Mouse (Mus musculus): Measurements from ENCODE around the gene Phf6. TPM values are rescaled to one million over a fixed set of nuclear protein-coding genes. Genes with fewer than 3 reads are reported as not detected.
"Not testable (repeated sequence)": the region's sequence is repeated elsewhere in the genome, so short reads cannot be mapped to it uniquely, and the experiment has no call there.

Gene Phf6
- 10 to 100 TPM; 14.9 to 16.0 TPM for total RNA-seq (2021)
- long read RNA-seq, experiment 1, full-length matches to known transcripts = 13 of 14 reads
- long read RNA-seq, experiment 1, partial matches to known transcripts = 0 of 14 reads
- long read RNA-seq, experiment 1, other reads (novel, unspliced or antisense) = 1 of 14 reads
- long read RNA-seq, experiment 2, full-length matches to known transcripts = 19 of 26 reads
- long read RNA-seq, experiment 2, partial matches to known transcripts = 3 of 26 reads
- long read RNA-seq, experiment 2, other reads (novel, unspliced or antisense) = 4 of 26 reads

- peak; percentile 75 to 78 for DNase-seq (ENCODE audit: low spot score in 2 of 2)
Observed at GRCm38 (mm10) chrX:52911587-52912371, at the start of gene Phf6. Gene Phf6 (plus strand): TSS chrX:52912266.

- no peak for DNase-seq (ENCODE audit: low spot score in 2 of 2)
Observed at GRCm38 (mm10) chrX:52864126-52864525, 47.9 kb upstream of the Phf6 start.

GRCm38 (mm10) chrX:52898486-52898885 lies 13.6 kb upstream of the Phf6 start:
- DNase-seq (ENCODE audit: low spot score in 2 of 2) = not testable (repeated sequence)

- DNase-seq (ENCODE audit: low spot score in 2 of 2) = no peak
Observed at GRCm38 (mm10) chrX:52912372-52912728, 284 bp downstream of the Phf6 start.

GRCm38 (mm10) chrX:52912826-52913701 lies 998 bp downstream of the Phf6 start:
- DNase-seq (ENCODE audit: low spot score in 2 of 2) = peak in 1 of 2 experiments; percentile 5

- no peak for DNase-seq (ENCODE audit: low spot score in 2 of 2)
Observed at GRCm38 (mm10) chrX:52913856-52914255, 1.8 kb downstream of the Phf6 start.

- DNase-seq (ENCODE audit: low spot score in 2 of 2) = no peak
Observed at GRCm38 (mm10) chrX:52914705-52915104, 2.6 kb downstream of the Phf6 start.

- DNase-seq (ENCODE audit: low spot score in 2 of 2) = no peak
Observed at GRCm38 (mm10) chrX:52916516-52916915, 4.5 kb downstream of the Phf6 start.

- no peak for DNase-seq (ENCODE audit: low spot score in 2 of 2)
Observed at GRCm38 (mm10) chrX:52926726-52927125, 14.7 kb downstream of the Phf6 start.

- peak; percentile 13 to 22 for DNase-seq (ENCODE audit: low spot score in 2 of 2)
Observed at GRCm38 (mm10) chrX:52928883-52929282, 16.8 kb downstream of the Phf6 start.

- DNase-seq (ENCODE audit: low spot score in 2 of 2) = no peak
Observed at GRCm38 (mm10) chrX:52929779-52930178, 17.7 kb downstream of the Phf6 start.

- DNase-seq (ENCODE audit: low spot score in 2 of 2) = no peak
Observed at GRCm38 (mm10) chrX:52930191-52930590, 18.1 kb downstream of the Phf6 start.

- DNase-seq (ENCODE audit: low spot score in 2 of 2) = no peak
Observed at GRCm38 (mm10) chrX:52932161-52932560, 20.1 kb downstream of the Phf6 start.

GRCm38 (mm10) chrX:52934496-52934895 lies 22.4 kb downstream of the Phf6 start:
- no peak for DNase-seq (ENCODE audit: low spot score in 2 of 2)

GRCm38 (mm10) chrX:52945509-52945908 lies 33.4 kb downstream of the Phf6 start:
- DNase-seq (ENCODE audit: low spot score in 2 of 2) = no peak

- DNase-seq (ENCODE audit: low spot score in 2 of 2) = peak in 1 of 2 experiments; percentile 20
Observed at GRCm38 (mm10) chrX:52949713-52950112, 37.6 kb downstream of the Phf6 start.

- no peak for DNase-seq (ENCODE audit: low spot score in 2 of 2)
Observed at GRCm38 (mm10) chrX:52956942-52957341, 44.9 kb downstream of the Phf6 start.

- no peak for DNase-seq (ENCODE audit: low spot score in 2 of 2)
Observed at GRCm38 (mm10) chrX:52961559-52962110, 49.6 kb downstream of the Phf6 start.

GRCm38 (mm10) chrX:52965149-52965548 lies 53.1 kb downstream of the Phf6 start:
- no peak for DNase-seq (ENCODE audit: low spot score in 2 of 2)

GRCm38 (mm10) chrX:52971211-52972006 lies 59.3 kb downstream of the Phf6 start:
- DNase-seq (ENCODE audit: low spot score in 2 of 2) = peak; percentile 14 to 16
